Mouse (Mus musculus) right cerebral cortex, postnatal 25 days (tissue): ENCODE results near the gene Sh2d4b.

Experiments
- DNase-seq: peaks from one replicate; pipeline ENCODE4 v3.0.0; 2022

Gene Sh2d4b

DNA sequence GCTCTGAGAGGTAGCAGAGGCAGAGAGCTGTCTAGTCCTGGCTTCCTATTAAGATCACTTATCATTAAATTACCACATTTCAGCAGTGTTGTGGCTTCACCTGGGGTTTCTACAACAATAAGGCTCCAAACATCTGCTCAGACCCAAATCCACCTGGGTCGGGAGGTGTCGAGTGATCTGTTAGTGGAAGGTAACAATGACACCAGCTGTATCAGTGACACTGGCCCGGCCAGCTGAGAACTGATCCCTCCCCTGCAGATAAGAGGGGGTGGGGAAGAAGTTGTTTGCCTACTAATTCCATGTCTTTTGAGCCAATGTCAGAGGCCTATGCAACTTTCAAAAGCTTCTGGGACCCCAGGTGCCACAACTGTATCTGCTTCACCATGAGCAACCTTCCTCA is at the start of gene Sh2d4b:
TSS of gene Sh2d4b (minus strand) at position 71 of the 400 bp plus-strand sequence.
- DNase-seq: no peak

DNA sequence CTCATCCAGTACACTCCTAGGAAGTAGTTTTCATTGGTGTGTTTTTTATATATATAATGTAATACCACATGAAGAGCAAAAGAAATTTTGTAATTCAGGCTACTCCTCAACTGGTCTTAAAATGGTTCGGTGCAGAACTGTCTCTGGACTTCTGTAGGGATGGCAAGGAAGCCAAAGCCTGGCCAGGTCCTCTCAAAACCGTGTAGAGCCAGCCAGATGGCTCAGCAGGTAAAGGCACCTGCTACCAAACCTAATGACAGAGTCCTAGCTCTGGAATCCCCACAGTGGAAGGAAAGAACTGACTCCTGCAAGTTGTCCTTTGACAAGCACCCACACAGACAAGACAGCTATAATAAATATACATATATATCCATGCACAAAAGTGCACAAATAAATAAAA is 49.4 kb upstream of the Sh2d4b start:
- no peak for DNase-seq

DNA sequence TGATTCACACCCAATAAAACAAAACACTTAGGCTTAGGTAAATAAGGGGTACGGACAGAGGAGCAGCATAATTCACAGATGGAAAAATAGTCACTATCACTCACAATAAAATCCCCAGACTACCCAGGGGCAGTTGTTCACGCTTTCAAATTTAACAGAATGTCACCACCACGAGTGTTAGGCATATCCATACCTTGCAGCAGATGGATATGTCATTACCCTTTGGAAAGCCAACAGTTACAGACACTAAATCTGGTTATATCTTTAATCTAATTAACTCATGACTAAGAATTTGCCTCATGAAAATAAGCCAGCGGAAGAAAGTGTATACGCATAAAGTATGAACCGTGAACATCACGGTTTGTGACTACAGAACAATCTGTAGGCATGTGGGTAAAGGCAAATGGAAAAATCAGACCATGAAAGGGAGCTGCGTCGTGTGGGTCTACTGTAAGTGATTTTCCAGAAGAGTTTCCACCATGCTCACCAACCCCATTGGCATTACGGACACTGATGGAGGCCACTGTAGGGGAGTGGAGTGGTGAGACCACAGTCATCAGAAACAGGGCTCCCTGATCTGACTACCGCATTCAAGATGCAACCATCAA is 45.4 kb upstream of the Sh2d4b start:
- DNase-seq: no peak

DNA sequence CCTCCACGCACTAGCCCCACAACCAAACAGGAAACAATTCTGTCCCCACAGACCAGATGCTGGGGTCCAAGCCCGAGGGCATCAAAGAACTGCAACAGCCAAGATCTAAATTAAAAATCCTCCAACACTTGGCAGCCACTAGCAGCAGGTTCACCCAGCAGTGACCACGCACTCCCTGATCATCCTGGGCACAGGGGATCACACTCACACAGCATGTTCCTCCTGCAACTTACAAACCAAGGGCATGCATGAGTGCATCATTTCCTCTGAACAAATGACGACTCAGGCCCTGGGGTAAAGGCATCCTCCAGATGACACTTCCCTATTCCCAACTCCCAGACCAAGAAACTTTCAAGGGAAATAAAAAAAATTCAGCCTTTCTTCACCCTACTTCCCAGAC is 44.0 kb upstream of the Sh2d4b start:
- no peak for DNase-seq

DNA sequence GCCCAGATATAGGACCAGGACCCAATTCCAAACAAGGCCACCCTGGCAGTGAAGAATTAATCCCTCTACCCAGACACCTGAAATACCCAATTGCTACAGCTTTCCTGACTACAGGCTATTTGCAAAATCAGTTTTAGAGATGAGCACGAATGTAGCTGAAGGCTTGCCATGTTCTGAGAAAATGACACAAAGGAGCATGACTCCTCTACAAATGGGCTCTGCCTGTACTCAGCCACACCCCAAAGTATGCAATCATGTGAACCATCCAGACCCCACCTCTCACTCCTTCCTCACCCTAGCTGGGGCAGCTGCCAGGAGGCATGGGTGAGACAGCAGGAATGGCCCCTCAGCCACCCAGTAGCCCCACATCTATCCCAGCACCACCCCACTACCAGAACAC is 42.4 kb upstream of the Sh2d4b start:
- no peak for DNase-seq

DNA sequence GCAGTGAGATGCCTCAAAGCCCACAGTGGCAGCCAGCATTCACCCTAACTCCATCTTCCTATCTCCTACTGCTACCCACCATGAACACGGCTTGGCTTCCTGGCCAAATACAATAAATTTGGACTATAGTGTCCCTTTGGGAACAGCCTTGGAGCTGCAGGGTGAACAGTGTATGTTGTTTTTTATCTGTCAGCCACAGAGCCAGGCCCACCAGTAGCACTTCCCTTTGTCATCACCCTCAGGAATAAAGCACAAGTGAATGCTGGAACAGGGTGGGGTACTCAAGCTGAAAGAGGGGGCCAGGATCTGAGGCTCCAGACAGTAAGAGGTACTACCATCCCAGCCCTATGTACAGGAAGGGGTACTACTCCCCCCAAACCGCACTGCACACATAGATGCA is 42.0 kb upstream of the Sh2d4b start:
- DNase-seq: no peak

DNA sequence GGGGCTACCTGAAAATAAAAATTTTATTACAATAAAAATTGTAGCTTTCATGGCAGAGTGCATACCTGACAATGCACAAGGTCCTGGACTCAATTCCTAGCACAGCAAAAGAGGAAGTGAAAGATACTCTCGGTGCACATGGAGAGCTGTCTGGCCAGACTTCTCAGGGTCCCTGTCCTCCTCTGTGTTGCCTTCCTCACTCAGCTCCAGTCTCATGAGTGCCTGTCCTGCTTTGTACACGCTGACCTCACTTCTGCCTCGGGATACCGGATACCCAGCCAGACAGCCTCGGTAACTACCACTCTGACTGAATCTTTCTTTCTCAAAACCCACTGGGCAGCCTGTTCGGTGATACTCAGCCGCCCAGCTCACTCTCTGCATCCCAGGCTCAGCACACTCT is 40.3 kb upstream of the Sh2d4b start:
- DNase-seq: no peak

DNA sequence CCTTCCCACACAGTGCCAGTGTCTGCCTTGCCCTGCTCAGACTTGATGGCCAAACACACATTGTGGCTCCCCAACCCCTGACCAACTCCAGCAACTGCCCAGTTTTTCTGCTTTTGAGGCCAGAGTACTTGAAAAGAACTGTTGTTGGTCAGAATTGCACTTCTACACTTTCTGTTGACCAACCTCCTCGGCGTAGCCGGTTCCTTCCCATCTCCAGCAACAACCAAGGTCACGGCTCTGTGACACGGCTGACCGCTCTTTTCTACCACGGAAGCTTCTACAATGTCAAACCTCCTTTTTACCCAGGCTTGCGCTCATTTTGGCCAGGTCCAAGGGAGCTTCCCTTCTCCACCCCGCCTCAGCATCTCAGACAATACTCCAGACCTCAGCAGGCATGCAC is 39.2 kb upstream of the Sh2d4b start:
- DNase-seq: no peak

DNA sequence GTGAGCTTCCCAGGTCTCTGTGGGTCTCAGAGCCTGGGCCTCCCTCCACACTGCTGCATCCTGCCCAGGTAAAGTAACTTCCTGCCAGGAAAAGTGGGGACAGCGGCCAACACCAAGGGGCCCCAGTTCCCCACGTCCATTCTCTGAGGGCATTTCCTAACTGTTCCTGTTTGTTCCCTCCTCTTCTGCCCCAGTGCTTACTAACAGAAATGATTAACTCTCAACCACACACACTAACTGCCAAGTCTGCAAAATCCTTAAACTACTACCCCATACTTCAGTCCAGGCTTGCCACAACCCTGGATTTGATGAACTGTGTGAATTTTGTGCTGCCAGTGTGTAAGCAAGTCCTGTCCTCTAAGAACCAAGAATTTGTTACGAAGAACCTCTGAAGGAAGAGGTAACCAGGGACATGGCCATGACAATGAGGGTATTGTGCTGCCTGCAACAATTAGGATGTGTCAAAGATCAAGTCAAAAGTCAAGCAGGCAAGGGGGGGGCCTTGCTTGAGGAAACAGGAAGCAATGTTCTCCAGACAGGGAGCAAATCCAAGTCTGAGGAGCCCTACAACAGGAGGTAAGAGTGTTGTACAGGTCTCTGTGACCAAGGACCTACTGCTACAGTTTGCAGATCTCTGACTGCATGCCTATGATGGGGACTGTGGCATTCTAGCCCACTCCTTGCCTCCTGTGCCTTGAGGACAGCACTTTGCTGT is 38.2 kb upstream of the Sh2d4b start:
- no peak for DNase-seq

DNA sequence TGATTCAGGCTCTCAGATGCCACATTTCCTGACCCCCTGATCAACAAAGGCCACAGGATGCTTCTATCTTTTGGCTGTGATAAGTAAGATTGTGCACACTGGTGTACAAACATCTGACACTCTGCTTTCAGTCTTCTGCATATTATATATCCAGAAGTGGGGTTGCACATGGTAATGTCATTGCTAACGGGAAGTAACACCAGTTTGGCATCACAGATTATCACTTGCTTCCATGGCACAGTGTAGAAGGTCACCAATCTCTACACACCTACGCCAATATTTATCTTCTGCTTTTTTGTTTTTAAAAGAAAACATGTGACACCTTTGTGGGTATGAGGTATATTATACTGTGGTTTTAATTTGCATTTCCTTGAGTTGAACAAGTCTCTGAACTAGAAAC is 36.9 kb upstream of the Sh2d4b start:
- no peak for DNase-seq

DNA sequence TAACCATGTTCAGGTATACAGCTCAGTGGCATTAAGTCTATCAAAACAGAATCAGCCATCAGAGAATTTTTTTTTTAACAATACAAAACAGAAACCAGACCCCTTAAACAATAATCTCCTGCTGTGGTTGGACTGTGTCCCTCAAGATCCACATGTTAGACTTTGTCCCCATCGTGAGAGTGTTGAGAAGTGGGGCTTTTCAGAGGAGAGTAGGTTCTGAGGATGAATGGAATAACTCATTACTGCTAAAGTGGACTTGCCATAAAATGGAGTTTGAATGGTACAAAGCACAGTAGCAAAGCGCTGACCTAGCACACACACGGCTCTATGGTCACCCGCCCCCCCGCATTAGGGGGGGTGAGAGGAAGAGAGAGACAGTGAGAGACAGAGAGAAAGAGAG is 35.8 kb upstream of the Sh2d4b start:
- DNase-seq: no peak

DNA sequence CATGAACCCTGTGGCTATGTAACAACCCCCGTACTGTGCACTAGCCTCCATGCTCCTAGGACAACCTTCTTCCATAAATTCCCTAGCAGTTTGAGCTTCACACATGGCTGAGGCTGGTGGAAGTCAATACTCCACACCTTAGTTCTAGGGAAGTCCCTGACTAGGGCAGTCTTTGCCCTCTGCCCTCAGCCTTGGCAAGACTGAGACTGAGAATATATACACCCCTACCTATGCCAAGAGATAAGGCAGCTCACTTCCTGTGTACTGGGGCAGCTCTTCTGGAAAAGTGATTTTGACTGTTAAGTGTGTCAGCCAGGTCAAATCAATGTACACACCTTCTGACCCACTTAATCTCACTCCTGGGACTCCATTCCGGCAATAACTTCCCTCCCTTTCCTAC is 34.0 kb upstream of the Sh2d4b start:
- DNase-seq: no peak

DNA sequence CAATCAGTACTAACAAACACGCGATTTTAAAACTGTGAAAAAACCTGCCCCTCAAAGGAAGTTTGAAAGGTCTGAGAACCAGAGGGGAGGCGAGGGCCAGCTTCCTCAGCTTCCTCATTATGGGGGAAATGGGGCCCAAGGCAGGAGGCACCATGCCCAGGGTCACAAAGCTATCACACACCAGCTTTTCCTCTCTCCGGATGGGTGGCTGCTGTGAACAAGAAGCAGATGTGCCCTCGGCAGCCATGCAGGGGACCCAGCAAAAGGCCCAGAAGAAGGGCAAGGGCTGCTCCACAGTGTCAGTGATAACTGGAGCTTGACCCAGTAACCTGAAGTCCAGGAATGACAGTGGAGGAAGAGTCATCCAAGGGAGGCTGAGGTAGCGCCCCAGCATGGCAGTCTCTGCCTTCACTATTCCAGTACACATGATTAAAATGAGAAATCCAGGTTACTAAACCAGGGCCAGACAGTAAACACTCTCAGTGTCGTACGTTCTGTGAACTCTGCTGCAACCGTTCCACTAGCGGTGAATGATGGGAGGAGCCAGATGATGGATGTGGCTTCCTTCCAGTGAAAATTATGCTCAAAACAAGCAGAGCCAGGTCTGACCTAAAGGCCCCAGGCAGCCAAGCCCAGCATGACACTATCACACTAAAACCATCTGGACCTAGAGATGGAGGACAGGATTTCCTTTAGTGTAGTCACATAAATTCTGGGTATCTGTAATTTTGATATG is 31.5 kb upstream of the Sh2d4b start:
- no peak for DNase-seq

DNA sequence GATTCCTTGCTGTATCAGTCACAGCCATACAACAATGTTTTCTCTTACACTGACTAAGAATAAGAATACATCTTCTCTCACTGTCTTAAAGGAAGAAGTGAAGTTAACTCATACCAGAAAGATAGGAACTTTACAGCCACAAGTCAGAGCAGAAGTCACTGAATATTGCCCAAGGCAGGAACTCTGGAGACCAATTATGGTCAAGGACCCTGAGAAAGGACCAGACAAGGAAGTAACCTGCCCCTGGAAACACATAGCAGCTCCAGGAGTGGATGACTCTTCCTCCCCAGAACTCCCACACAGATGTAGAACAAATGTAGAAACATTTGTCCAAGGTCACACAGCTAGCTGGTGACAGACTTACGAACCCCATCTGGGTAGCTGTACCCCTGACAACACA is 28.2 kb upstream of the Sh2d4b start:
- no peak for DNase-seq

DNA sequence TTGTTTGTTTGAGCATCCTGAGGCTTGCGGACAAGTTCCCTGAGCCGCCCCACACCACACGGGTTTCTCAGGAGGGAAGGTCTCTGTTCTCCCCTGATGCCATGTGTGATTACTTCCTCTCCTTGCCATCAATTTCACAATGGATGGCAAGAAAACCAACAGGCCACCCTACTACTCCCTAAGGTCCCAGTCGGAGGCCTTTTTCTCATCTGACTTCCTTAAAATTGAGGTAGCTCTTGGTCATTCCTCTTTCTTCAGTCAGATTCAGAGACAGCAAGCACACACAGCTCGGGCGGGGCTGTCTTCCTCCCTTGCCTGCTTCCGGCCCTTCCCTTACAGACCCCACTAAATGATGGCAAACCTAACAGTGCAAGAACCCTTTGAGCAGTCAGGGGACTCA is 26.5 kb upstream of the Sh2d4b start:
- DNase-seq: no peak

DNA sequence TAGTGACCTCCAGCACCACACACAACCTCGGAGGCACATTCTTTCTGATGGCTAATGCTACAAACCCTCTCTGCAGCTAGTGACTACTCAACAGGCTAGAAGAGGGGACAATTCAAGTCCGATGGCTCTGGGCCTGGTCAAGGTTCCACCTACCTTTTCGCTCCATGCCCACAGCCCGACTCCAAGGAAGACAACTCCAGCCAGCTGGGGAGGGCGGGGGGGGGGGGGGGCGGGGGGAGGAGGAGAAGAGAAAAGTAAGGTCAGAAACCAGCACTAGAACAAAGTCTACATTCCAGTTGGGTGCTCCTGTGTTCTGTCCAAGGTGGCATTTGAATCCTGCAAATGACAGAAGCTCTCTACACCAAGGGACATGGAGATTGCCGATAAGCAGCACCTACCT is 25.4 kb upstream of the Sh2d4b start:
- no peak for DNase-seq

DNA sequence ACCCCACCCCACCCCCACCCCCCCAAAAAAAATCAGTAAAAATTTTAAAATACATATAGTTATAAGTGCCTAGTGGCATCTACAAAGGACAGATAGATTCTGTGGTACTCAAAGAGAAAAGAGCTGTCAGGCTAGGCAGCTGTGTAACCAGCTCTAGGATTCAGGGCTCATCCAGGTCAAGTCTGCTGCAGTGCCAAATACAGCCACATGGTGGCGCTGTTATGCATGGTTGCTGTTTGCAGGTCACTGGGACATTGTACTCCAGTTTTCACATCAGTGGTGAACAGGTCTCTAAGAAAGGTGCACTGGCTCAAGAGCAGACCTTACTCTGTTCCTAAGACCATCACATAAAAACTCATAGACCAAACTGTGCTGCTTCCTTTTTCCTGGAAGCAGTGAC is 24.6 kb upstream of the Sh2d4b start:
- peak; percentile 79 for DNase-seq

DNA sequence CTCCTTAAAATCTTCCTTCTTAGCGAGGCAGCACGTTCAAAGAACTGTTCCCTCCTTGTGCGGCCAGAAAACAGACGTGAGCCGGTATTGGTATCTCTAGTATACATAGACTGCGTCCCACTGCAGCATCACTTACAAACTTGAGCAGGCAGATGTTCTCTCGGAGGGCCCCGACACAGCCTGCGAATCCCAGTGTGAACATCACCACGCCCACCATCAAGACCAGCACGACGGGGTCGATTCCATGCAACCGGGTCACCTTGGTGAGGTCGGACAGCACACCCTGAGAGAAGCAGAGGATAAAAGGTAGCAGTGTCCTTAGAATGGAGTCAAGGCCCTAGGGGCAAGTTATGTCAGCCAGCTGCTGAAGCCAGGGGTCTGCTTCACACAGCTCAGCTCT is 23.6 kb upstream of the Sh2d4b start:
- DNase-seq: no peak

DNA sequence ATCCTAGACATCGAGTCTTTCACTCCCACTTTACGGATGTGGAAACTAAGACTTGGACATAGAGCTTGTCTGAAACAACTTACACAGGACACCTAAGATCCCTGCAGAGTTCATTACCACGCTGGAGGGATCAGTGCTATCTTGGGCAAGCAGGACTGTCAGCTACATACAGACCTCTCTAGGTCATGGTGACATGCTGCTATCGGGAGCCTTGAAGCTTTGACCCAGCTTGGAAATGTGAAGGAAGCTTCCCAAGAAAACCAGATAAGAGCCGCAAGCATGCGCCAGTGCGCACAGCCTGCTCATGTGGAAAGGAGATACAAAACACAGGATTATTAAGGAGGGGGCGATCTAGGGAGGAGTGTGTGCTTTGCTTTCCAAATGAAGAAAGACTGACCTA is 22.8 kb upstream of the Sh2d4b start:
- DNase-seq: no peak

DNA sequence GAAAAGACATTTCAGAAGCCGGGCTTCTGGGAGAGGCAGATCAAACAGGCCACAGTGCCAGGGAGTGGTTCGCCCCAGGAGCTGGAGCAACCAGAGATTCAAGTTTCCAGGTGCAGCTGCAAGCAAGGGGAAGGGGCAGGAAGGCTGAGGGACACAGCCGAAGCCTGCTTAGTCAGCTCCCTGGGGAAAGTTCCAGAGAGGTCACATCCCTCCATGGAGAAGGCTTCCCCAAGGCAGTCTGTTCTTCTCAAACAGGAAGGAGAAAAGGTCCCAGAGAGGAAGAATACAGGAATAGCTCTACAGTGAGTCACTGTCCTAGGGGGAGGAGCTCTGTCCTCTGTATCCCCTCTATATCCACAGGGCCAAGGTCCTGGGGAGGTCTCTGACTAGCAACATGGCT is 21.6 kb upstream of the Sh2d4b start:
- DNase-seq: no peak

DNA sequence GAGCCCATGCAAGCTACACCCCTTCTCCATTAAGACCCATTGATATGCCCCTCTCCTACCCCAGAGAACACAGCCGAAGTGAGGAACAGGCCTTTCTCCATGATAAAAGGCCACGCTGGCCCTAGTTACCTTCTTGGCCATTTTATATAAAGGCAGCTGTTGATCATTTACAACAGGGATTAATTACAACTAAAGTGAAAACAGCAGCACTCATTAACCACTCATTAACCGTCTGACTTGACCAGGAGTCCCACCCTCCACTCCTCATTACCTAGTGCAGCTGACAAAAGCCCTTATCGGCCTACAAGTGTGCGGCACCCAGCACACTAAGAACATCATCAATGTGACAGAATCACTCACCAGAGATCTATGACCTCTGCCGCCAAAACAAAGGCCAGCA is 20.6 kb upstream of the Sh2d4b start:
- no peak for DNase-seq

DNA sequence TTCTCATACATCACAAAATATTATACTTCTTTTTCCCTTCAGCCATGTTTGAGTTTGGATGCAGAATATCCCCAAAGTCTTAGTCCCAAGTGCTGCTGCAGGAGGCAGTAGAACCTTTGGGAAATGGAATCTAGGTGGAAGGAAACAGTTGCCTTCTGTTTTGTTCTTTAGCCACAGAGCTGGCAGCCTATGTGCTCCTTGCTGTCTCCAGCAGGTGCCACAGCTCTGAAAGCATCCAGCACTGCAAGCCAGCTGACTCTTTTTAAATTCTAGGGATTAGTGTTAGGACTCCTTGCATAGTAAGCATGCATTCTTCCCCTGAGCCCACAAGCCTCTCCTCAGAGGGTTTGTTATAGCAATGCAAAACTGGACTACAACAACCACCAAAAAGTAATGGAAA is 18.5 kb upstream of the Sh2d4b start:
- DNase-seq: no peak

DNA sequence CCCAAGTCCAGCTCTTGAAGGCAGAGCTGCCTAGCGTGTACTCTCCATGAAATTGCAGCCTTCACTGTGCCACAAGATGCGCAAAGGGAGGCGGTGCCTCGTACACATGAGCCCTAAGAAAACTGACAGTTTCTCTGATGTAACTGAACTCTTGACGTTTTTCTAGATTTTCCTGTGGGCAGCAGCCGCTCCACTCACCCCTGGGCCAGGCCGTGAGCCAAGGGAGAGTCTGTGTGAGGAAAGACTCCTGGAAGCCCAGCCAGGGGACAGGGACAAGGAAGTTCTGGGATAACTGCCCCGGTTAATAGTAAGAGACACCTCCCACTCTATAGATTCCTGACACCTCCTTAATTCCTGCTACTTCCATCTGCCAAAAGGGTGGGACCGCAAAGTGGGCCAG is 15.7 kb upstream of the Sh2d4b start:
- no peak for DNase-seq

DNA sequence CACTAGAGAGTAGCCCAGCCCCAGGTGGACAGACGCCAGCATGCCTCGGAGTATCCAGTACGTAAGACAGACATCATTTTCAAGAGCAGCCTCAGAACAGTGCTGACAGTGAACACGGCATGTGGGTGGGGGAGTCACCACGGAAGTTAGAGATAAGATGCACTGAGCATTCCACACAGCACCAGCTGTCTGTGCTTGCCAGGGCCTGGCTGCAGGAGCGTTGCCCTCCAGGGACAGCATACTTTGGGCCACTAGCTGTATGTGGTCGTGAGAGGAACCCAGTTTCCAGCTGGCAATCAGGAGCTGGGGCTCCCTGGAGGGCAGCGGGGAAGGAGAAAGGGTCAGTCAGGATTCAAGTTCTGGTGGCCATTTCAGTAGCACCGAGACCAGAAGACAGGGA is 13.7 kb upstream of the Sh2d4b start:
- DNase-seq: no peak

DNA sequence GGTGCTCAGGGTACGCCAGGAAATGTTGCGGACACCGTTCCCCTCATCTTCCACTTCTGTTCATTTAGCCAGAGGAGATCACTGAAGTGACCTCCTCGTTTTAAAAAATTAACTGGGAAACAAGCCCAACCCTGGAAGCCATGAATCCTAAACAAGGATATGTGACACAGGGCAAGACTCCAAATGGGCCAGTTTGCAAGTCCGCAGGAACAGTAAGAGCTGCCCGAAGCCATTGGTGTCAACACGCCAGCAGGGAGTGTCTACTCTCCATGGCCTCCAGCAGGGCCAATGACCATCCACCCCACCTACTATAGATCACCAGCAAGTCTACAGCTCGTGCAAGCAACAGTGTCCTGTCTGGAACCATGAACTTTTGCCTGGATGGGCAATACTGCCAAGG is 12.7 kb upstream of the Sh2d4b start:
- DNase-seq: no peak
